Mouse (Mus musculus): ENCODE measurements around the gene Lrrk2.

Lrrk2 gene

GRCm38 (mm10) chr15:91685880-91686563 lies 13.0 kb downstream of the Lrrk2 start:
- DNase-seq (ENCODE audit: low read depth): no peak

GRCm38 (mm10) chr15:91690648-91691047 lies 17.7 kb downstream of the Lrrk2 start:
- no peak for DNase-seq (ENCODE audit: low read depth)

GRCm38 (mm10) chr15:91693051-91693450 lies 20.1 kb downstream of the Lrrk2 start:
- no peak for DNase-seq (ENCODE audit: low read depth)

- DNase-seq (ENCODE audit: low read depth): no peak
These were observed 20.9 kb downstream of the Lrrk2 start for GRCm38 (mm10) chr15:91693856-91694255.

- DNase-seq (ENCODE audit: low read depth): no peak
These were observed 27.9 kb downstream of the Lrrk2 start for GRCm38 (mm10) chr15:91700841-91701240.

GRCm38 (mm10) chr15:91702991-91703715 lies 30.2 kb downstream of the Lrrk2 start:
- DNase-seq (ENCODE audit: low read depth): no peak

GRCm38 (mm10) chr15:91704091-91704490 lies 31.1 kb downstream of the Lrrk2 start:
- DNase-seq (ENCODE audit: low read depth): no peak

- no peak for DNase-seq (ENCODE audit: low read depth)
These were observed 36.5 kb downstream of the Lrrk2 start for GRCm38 (mm10) chr15:91709207-91710130.

- DNase-seq (ENCODE audit: low read depth): no peak
These were observed 62.4 kb downstream of the Lrrk2 start for GRCm38 (mm10) chr15:91735216-91735922.

- DNase-seq (ENCODE audit: low read depth): peak; percentile 5
These were observed 64.0 kb downstream of the Lrrk2 start for GRCm38 (mm10) chr15:91736791-91737533.

- DNase-seq (ENCODE audit: low read depth): no peak
These were observed 65.8 kb downstream of the Lrrk2 start for GRCm38 (mm10) chr15:91738808-91739207.

GRCm38 (mm10) chr15:91745501-91745900 lies 72.5 kb downstream of the Lrrk2 start:
- no peak for DNase-seq (ENCODE audit: low read depth)

GRCm38 (mm10) chr15:91752111-91752510 lies 79.1 kb downstream of the Lrrk2 start:
- DNase-seq (ENCODE audit: low read depth): no peak

GRCm38 (mm10) chr15:91753378-91754080 lies 80.6 kb downstream of the Lrrk2 start:
- DNase-seq (ENCODE audit: low read depth): no peak

- peak; percentile 8 for DNase-seq (ENCODE audit: low read depth)
These were observed 81.6 kb downstream of the Lrrk2 start for GRCm38 (mm10) chr15:91754546-91754945.

GRCm38 (mm10) chr15:91755756-91756155 lies 82.8 kb downstream of the Lrrk2 start:
- no peak for DNase-seq (ENCODE audit: low read depth)

- no peak for DNase-seq (ENCODE audit: low read depth)
These were observed 99.1 kb downstream of the Lrrk2 start for GRCm38 (mm10) chr15:91772041-91772440.

GRCm38 (mm10) chr15:91779166-91779565 lies 106.2 kb downstream of the Lrrk2 start:
- DNase-seq (ENCODE audit: low read depth): no peak

GRCm38 (mm10) chr15:91781172-91781571 lies 108.2 kb downstream of the Lrrk2 start:
- DNase-seq (ENCODE audit: low read depth): peak; percentile 16

GRCm38 (mm10) chr15:91788338-91788737 lies 115.4 kb downstream of the Lrrk2 start:
- no peak for DNase-seq (ENCODE audit: low read depth)

All from c-Kit-positive CD71-positive TER-119-negative erythroid progenitor cells, embryonic 14.5 days (primary cell).